Mouse (Mus musculus) limb, embryonic 12.5 days (tissue): ENCODE results near the gene Ppp1r3d. TPM values are rescaled to one million over a fixed set of nuclear protein-coding genes. Genes with fewer than 3 reads are reported as not detected.

ENCODE experiments used
- ATAC-seq: fragments of 200-750 bp; cut with Nextera tagmentation; 2 replicates; pipeline ENCODE4 v1.8.0; 2017; ENCODE audit warnings: low read depth, moderate TSS enrichment; ENCODE audit not compliant: insufficient number of reproducible peaks, insufficient read depth, low FRiP score, low TSS enrichment
- H3K27ac ChIP-seq: fragments of 300-500 bp; sonication (generic); 2 replicates; pipeline ENCODE4 v1.5.1; 2016; ENCODE audit warnings: mild to moderate bottlenecking, moderate library complexity
- H3K27me3 ChIP-seq: fragments of 300-500 bp; sonication (generic); 2 replicates; pipeline ENCODE4 v1.6.1; 2016; ENCODE audit warnings: mild to moderate bottlenecking, moderate library complexity
- H3K36me3 ChIP-seq: fragments of 300-500 bp; sonication (generic); 2 replicates; pipeline ENCODE4 v1.6.1; 2016; ENCODE audit warnings: mild to moderate bottlenecking, moderate library complexity
- H3K4me1 ChIP-seq: fragments of 300-500 bp; sonication (generic); replicated peaks from 2 replicates; pipeline ENCODE4 v1.6.1; 2016
- H3K4me2 ChIP-seq: fragments of 300-500 bp; sonication (generic); 2 replicates; pipeline ENCODE4 v1.6.1; 2016; ENCODE audit warnings: mild to moderate bottlenecking, moderate library complexity
- H3K4me3 ChIP-seq: fragments of 300-500 bp; sonication (generic); replicated peaks from 2 replicates; pipeline ENCODE4 v1.5.1; 2016; ENCODE audit warnings: mild to moderate bottlenecking
- H3K9ac ChIP-seq: fragments of 300-500 bp; sonication (generic); replicated peaks from 2 replicates; pipeline ENCODE4 v1.6.1; 2016; ENCODE audit warnings: mild to moderate bottlenecking, moderate library complexity
- H3K9me3 ChIP-seq: fragments of 300-500 bp; sonication (generic); 2 replicates; pipeline ENCODE4 v1.6.1; 2016; ENCODE audit warnings: mild to moderate bottlenecking, moderate library complexity
- WGBS: fragments of 180-500 bp; shearing (Covaris S2); methylation state at CpG from one replicate; pipeline ENCODE4 v1.1.7; 2016; 5-methylcytosine and 5-hydroxymethylcytosine counted together
- polyA plus RNA-seq: library from polyadenylated mRNA; unstranded; fragments of >200 nt; fragmentation: Nextera tagmentation; extraction: Ambion mirVana; gene quantifications from 2 replicates; pipeline ENCODE4 v1.2.1, GENCODE M21; 2016

Gene Ppp1r3d
- polyA plus RNA-seq, 1 experiment from 2014 or later, result 3.5 TPM

DNA sequence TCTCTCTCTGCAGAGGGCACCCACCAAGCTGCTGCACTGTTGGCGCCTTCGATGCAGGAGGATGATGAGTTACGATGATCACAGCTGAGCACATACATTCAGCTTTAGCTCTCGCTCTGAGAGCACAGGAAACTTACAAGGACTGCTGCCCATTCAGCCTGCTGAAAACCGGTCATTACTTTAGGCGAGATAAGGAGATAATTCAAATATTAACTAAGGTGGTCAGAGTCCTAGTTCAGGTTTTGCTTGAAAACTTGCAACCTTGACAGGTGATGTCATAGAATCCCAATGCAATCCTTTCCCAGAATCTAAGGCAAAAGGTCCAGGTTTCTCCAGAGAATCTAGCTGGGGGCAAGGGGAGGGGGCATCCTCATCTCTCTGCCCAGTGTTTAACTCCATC lies 15.2 kb upstream of the Ppp1r3d start:
- WGBS, result 87% methylated on average over 6 of the region's 6 CpGs
- no peaks in the 10 kb centered on the region for H3K27me3 ChIP-seq
- no peak for ATAC-seq
- no peaks in the 10 kb centered on the region for H3K36me3 ChIP-seq
- H3K4me3 ChIP-seq, result no peak overlapping the region
- peaks cover 14% of the 10 kb centered on the region for H3K4me1 ChIP-seq
- H3K27ac ChIP-seq, result no peak overlapping the region
- H3K9me3 ChIP-seq, result no peaks in the 10 kb centered on the region
- no peak overlapping the region for H3K4me2 ChIP-seq
- no peak overlapping the region for H3K9ac ChIP-seq

DNA sequence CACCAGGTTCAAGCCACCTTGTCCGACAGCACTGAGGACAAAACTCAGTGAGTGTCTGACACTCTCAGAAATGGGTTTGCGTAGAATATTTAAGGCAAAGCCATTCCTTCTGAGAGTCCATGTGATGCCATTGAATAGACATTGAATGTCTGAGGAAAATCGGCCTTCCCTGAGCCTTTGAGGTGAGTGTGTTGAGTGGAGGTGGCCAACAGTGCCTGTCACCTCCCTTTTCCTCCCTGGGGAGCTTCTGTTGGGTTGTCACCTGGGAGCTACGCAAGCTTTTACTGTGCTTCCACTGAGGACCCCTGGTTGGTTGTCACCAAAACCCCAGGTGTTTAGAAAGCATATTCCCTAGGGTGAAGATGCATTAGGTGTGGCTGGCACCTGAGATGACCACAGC lies 14.4 kb upstream of the Ppp1r3d start:
- Histone ChIP-seq H3K4me2 (no peak overlapping the region), H3K4me1 (peaks cover 14% of the 10 kb centered on the region), H3K9me3 (no peaks in the 10 kb centered on the region), H3K36me3 (no peaks in the 10 kb centered on the region), H3K4me3 (no peak overlapping the region), H3K27ac (no peak overlapping the region), H3K9ac (no peak overlapping the region), H3K27me3 (no peaks in the 10 kb centered on the region)
- ATAC-seq, result no peak
- WGBS, result 87% methylated on average over 4 of the region's 4 CpGs

DNA sequence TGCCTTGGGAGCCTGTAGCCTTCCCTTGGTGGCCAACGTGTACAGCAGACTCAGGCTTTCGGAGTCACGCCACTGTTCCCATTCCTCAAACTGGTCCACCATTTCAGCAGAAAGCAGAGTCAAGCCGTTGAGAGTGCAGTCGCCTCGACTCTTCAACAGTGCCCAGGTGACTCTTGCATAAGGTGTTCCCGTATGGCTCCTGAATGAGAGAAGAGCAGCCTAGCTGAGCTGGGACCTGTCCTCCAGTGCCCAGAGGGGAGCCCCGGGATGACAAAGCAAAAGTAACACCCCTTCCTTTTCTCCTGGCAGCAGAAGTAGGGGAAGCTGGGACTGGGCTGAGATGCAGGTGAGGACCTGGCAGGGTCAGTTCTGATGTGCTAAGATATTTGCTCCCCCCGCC lies 13.9 kb upstream of the Ppp1r3d start:
- Histone ChIP-seq H3K9ac (no peak overlapping the region), H3K4me1 (peaks cover 17% of the 10 kb centered on the region), H3K27ac (no peak overlapping the region), H3K9me3 (no peaks in the 10 kb centered on the region), H3K4me3 (no peak overlapping the region), H3K36me3 (no peaks in the 10 kb centered on the region), H3K27me3 (no peaks in the 10 kb centered on the region), H3K4me2 (no peak overlapping the region)
- ATAC-seq, result no peak
- WGBS, result 72% methylated on average over 9 of the region's 9 CpGs

DNA sequence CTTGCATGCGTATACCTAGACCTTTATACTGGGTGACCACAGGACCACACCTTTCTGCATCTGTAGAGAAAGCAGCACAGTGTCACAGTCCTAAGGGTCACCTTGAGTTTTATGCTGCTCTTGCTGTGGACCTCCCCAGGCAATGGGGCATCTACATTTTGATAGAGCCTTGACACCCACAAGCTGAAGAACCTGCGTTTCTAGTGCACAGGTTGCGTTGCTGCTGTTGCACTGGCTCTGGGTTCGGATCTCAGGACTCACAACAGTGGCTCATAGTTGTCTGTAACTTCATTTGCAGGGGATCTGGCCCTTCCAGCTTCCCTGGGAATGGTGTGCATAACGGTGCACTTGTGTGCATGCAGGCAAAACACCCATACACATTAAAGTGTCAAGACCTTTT lies 12.9 kb upstream of the Ppp1r3d start:
- Histone ChIP-seq H3K9me3 (no peaks in the 10 kb centered on the region), H3K27ac (no peak overlapping the region), H3K27me3 (no peaks in the 10 kb centered on the region), H3K4me1 (peaks cover 27% of the 10 kb centered on the region), H3K4me3 (no peak overlapping the region), H3K36me3 (no peaks in the 10 kb centered on the region), H3K4me2 (no peak overlapping the region), H3K9ac (no peak overlapping the region)
- 87% methylated on average over 5 of the region's 5 CpGs for WGBS
- no peak for ATAC-seq

DNA sequence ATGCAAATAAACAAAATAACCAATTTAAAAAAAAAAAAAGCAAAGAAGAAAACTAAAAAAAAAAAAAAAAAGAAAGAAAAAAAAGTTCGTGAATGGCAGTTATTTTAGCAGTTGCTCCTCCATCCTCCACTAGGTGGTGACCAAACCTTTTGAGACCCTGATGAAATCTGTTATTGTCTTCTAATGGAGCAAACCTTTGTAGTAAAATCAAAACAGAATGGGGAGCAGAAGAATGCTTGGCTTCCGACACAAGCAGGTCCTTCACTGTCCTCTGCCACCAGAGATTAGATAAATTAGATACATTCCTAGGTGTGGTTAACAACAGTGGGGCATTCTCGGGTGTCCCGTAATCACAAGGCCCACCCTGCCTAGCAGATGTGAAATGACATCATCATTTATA lies 12.0 kb upstream of the Ppp1r3d start:
- no peak overlapping the region for H3K4me2 ChIP-seq
- H3K4me1 ChIP-seq, result peaks cover 30% of the 10 kb centered on the region
- H3K9ac ChIP-seq, result no peak overlapping the region
- H3K4me3 ChIP-seq, result no peak overlapping the region
- no peak overlapping the region for H3K27ac ChIP-seq
- no peaks in the 10 kb centered on the region for H3K9me3 ChIP-seq
- WGBS, result 40% methylated on average over 4 of the region's 4 CpGs
- H3K27me3 ChIP-seq, result no peaks in the 10 kb centered on the region
- no peaks in the 10 kb centered on the region for H3K36me3 ChIP-seq
- ATAC-seq, result no peak

DNA sequence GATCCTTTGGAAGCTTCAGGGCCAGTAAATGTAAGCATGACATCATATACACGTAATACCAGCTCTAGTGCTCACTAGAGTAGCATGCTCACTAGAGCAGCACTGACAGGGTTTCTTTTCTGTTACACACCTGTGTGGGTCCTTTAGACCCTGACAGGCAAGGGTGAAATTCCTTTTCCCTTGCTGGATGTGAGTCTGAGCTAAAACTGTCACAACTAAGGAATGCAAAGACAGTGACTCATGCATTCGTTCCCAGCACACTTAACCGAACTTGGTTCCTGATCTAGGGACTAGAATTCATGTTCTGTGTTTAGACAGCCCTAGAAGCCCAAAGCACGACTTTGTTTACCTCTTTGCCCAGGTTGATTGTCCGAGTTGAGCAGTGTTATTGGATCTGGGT lies 9.0 kb upstream of the Ppp1r3d start:
- no peak overlapping the region for H3K9ac ChIP-seq
- H3K9me3 ChIP-seq, result no peaks in the 10 kb centered on the region
- no peak for ATAC-seq
- no peaks in the 10 kb centered on the region for H3K27me3 ChIP-seq
- H3K4me3 ChIP-seq, result no peak overlapping the region
- peak overlapping the region; percentile 84; the same call in 1 of the 2 replicates for H3K27ac ChIP-seq
- peaks cover 33% of the 10 kb centered on the region for H3K4me1 ChIP-seq
- H3K36me3 ChIP-seq, result peaks cover 8% of the 10 kb centered on the region; the same call in 1 of the 2 replicates
- no peak overlapping the region for H3K4me2 ChIP-seq
- WGBS, result 66% methylated on average over 5 of the region's 5 CpGs

DNA sequence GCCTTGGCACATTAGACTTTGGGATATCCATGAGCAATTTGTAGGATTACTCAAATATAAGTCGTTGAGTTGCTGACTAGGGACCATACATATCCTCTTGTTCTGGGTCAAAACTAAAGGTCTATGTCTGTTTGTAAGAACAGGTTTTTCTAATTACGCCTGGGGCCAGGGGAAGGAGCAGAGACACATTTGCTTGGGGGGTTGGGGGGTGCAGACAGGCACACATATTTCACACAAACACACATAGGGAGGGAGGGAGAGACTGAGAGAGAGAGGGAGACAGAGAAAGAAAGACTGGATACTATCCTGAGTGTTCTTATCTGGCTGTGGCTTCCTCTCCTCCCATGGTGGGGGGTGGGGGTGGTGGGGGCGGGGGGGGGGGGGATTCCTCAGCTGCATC lies 7.9 kb upstream of the Ppp1r3d start:
- 2% methylated on average over 2 of the region's 3 CpGs for WGBS
- Histone ChIP-seq H3K36me3 (peaks cover 13% of the 10 kb centered on the region; the same call in 1 of the 2 replicates), H3K4me3 (no peak overlapping the region), H3K27ac (peak overlapping the region; percentile 84), H3K9ac (0 out of 2 replicates have a peak overlapping the region, but pooled peaks have one; percentile 8), H3K4me2 (peak overlapping the region; percentile 17; the same call in 1 of the 2 replicates), H3K27me3 (no peaks in the 10 kb centered on the region), H3K9me3 (no peaks in the 10 kb centered on the region), H3K4me1 (peaks cover 33% of the 10 kb centered on the region)
- 0 out of 2 replicates have a peak, but pooled peaks have one; percentile 32 for ATAC-seq

DNA sequence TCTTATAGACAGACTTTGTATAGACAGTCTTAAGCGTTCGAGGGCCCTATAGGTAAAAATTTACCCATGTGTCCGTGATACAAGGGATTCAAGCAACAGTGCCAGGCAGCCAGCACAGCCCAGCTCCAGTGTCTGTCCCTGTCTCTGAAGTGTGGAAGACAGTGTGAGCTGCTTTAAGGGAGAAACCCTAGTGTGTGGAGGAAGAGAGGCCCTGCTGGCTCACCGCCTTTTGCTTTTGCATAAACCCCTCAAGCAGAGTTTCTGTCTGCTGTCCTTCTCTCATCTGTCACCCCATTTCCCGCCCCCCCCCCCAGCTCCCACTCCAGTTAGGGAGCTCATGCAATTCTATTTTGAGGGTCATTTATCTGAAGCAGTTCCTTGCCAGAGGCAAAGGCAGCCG lies 7.3 kb upstream of the Ppp1r3d start:
- H3K27ac ChIP-seq, result peak overlapping the region; percentile 84
- no peak overlapping the region for H3K4me2 ChIP-seq
- H3K36me3 ChIP-seq, result peaks cover 13% of the 10 kb centered on the region; the same call in 1 of the 2 replicates
- no peaks in the 10 kb centered on the region for H3K9me3 ChIP-seq
- peaks cover 33% of the 10 kb centered on the region for H3K4me1 ChIP-seq
- no peak overlapping the region for H3K4me3 ChIP-seq
- H3K27me3 ChIP-seq, result no peaks in the 10 kb centered on the region
- no peak overlapping the region for H3K9ac ChIP-seq
- 31% methylated on average over 6 of the region's 6 CpGs for WGBS
- no peak for ATAC-seq

DNA sequence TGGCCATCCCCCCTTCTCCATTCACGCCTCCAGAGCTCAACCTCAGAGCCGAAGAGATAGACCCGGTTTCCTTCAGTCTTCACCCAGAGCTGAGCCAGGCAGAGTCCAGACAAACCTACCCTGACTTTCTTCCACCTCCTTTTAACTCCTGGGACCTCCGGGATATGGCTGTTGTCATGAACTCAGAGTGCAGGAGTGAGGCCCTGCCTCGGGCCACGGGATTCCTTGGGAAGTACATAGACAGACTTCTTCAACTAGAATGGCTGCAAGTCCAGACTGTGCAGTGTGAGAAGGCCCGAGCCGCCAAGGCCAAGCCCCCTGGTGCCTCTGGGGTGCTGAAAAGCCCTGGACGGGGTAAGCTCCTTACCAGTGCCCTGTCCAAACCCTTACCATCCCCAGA lies 6.3 kb upstream of the Ppp1r3d start:
- 78% methylated on average over 9 of the region's 9 CpGs for WGBS
- Histone ChIP-seq H3K9me3 (no peaks in the 10 kb centered on the region), H3K4me3 (no peak overlapping the region), H3K27ac (peak overlapping the region; percentile 84; the same call in 1 of the 2 replicates), H3K4me1 (peaks cover 34% of the 10 kb centered on the region), H3K36me3 (peaks cover 13% of the 10 kb centered on the region; the same call in 1 of the 2 replicates), H3K27me3 (no peaks in the 10 kb centered on the region), H3K4me2 (no peak overlapping the region), H3K9ac (no peak overlapping the region)
- ATAC-seq, result no peak

DNA sequence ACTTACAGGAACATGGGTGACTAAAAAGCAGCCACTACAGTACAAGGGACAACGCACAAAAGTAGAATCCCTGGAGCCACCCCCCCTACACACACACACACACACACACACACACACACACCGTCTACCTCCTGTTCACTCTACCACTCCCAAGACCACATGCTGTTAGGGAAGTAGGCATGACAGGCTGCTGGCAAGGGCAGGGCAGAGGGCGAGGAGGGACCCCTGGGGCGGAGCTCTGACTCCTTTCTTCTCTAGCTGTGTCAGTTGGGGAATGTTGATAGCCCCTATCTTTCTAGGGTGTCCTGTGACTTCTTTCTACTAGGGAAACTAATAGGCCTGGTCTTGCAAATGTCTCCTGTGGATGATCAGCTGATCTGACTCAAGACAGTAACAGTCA lies 2.7 kb upstream of the Ppp1r3d start:
- Histone ChIP-seq H3K4me1 (peaks cover 36% of the 10 kb centered on the region), H3K4me3 (no peak overlapping the region), H3K36me3 (peaks cover 13% of the 10 kb centered on the region; the same call in 1 of the 2 replicates), H3K4me2 (no peak overlapping the region), H3K27ac (no peak overlapping the region), H3K27me3 (peaks cover 29% of the 10 kb centered on the region), H3K9ac (no peak overlapping the region), H3K9me3 (no peaks in the 10 kb centered on the region)
- no peak for ATAC-seq
- 73% methylated on average over 4 of the region's 4 CpGs for WGBS

DNA sequence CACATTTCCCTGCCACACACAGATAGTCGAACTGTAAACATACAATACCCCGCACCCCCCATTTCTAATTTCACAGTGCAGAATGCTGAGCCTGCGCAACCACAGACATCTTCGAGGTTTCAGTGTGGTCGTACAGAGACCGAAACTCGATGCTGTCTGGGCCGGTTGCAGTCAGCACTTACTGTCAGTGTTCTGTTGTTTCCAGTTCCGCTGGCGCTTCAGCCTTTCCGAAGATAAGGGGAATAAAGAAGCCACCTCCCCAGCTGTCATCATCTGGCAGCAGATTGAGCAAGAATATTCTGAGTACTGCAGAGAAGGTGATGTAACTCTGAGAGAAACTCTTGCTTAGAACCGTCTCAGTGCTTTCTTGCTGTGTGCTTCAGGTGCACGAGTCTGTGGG lies 2.2 kb upstream of the Ppp1r3d start:
- Histone ChIP-seq H3K9me3 (no peaks in the 10 kb centered on the region), H3K27me3 (peaks cover 34% of the 10 kb centered on the region), H3K36me3 (peaks cover 13% of the 10 kb centered on the region; the same call in 1 of the 2 replicates), H3K27ac (no peak overlapping the region), H3K4me3 (no peak overlapping the region), H3K4me1 (peaks cover 36% of the 10 kb centered on the region), H3K4me2 (no peak overlapping the region), H3K9ac (no peak overlapping the region)
- 71% methylated on average over 13 of the region's 13 CpGs for WGBS
- no peak for ATAC-seq

DNA sequence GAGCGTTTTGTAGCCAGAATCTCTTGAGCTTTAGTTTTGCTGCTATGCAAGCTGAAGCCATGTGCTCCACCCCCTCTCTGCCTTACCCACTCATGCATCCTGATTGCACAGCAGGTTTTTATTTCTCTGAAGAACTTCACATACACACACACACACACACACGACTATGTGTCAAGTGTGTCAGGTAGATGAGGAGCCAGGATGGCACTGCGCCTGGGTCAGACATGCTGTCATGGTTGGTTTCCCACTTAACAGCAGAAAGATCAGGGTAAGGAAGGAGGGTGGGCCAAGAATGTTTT lies 827 bp upstream of the Ppp1r3d start:
- Histone ChIP-seq H3K9ac (peak overlapping the region; percentile 68; the same call in 1 of the 2 replicates), H3K36me3 (peaks cover 13% of the 10 kb centered on the region; the same call in 1 of the 2 replicates), H3K27ac (no peak overlapping the region), H3K4me1 (peaks cover 27% of the 10 kb centered on the region), H3K4me2 (peak overlapping the region; percentile 98), H3K27me3 (peaks cover 39% of the 10 kb centered on the region), H3K9me3 (no peaks in the 10 kb centered on the region), H3K4me3 (peak overlapping the region; percentile 74)
- WGBS, result 38% methylated on average over 3 of the region's 3 CpGs
- ATAC-seq, result no peak
